In genomic region chr15:101446572-101446971, GRCm38 (mm10) we compare ENCODE assay signal across 20 mouse cellular contexts. TPM values are rescaled to one million over a fixed set of nuclear protein-coding genes. Genes with fewer than 3 reads are reported as not detected.
DNase-seq lines count a peak whose midpoint lies in the region; ATAC-seq and TF ChIP-seq lines count a peak whose summit lies in the region.
"Had no signal": no experiment of that assay in that cellular context is flagged by ENCODE, and none has a peak within 500 bp of the region (broad histone marks: within the 10 kb centered on the region; RNA-seq: fewer than 3 reads in every experiment).

No protein-coding gene starts in this region.

- H3K27ac ChIP-seq in forebrain, embryonic 14.5 days (ENCODE audit: low read depth, low read length) = no peak overlapping the region
- H3K27ac ChIP-seq in forebrain, embryonic 11.5 days (ENCODE audit: low read depth, low read length) = no peak overlapping the region
- no peak overlapping the region for H3K27ac ChIP-seq in heart, embryonic 16.5 days (ENCODE audit: low read length)
- no peak overlapping the region for H3K27ac ChIP-seq in midbrain, postnatal 0 days (ENCODE audit: low read depth, low read length)
- H3K27ac ChIP-seq: embryonic facial prominence, embryonic 13.5 days; forebrain, embryonic 13.5 days; hindbrain, postnatal 0 days; lung, embryonic 15.5 days; stomach, embryonic 15.5 days had no signal

- no peaks in the 10 kb centered on the region for H3K36me3 ChIP-seq in forebrain, embryonic 14.5 days (ENCODE audit: control insufficient read depth, insufficient read depth, low read length)
- no peaks in the 10 kb centered on the region for H3K36me3 ChIP-seq in forebrain, embryonic 11.5 days (ENCODE audit: control insufficient read depth, insufficient read depth, low read length)
- no peaks in the 10 kb centered on the region for H3K36me3 ChIP-seq in heart, embryonic 16.5 days (ENCODE audit: control insufficient read depth, insufficient read depth)
- H3K36me3 ChIP-seq in midbrain, postnatal 0 days (ENCODE audit: insufficient read depth, low read length) = no peaks in the 10 kb centered on the region
- H3K36me3 ChIP-seq: embryonic facial prominence, embryonic 13.5 days; lung, embryonic 15.5 days; stomach, embryonic 15.5 days had no signal

- no peak overlapping the region for H3K4me2 ChIP-seq in forebrain, embryonic 14.5 days (ENCODE audit: low read length)
- no peak overlapping the region for H3K4me2 ChIP-seq in forebrain, embryonic 11.5 days (ENCODE audit: low read depth, low read length, severe bottlenecking)
- H3K4me2 ChIP-seq in heart, embryonic 16.5 days (ENCODE audit: low read depth, low read length) = peak overlapping the region; percentile 6; the same call in 1 of the 2 replicates
- H3K4me2 ChIP-seq in midbrain, postnatal 0 days (ENCODE audit: low read depth, low read length, poor library complexity, severe bottlenecking) = no peak overlapping the region
- H3K4me2 ChIP-seq: embryonic facial prominence, embryonic 13.5 days; forebrain, embryonic 13.5 days; liver, embryonic 11.5 days; lung, embryonic 15.5 days; stomach, embryonic 15.5 days had no signal

- TF ChIP-seq CTCF in midbrain, postnatal 0 days (IDR thresholded peaks at IDR 0.05) = no peak

- no peak for ATAC-seq in forebrain, embryonic 14.5 days
- no peak for ATAC-seq in forebrain, embryonic 11.5 days (replicated peaks; ENCODE audit: low FRiP score)
- no peak for ATAC-seq in heart, embryonic 16.5 days (replicated peaks; ENCODE audit: extremely low read depth, insufficient read depth, low FRiP score)
- no peak for ATAC-seq in midbrain, postnatal 0 days (ENCODE audit: low FRiP score)
- ATAC-seq: forebrain, embryonic 13.5 days; hindbrain, postnatal 0 days had no signal

- peak; percentile 19 for DNase-seq in forebrain, embryonic 14.5 days (ENCODE audit: low spot score)
- no peak for DNase-seq in forebrain, embryonic 11.5 days (ENCODE audit: low spot score)
- DNase-seq in ovary, postnatal 36 days (ENCODE audit: low spot score) = peak; percentile 43
- no peak for DNase-seq in ovary, postnatal 10 days (ENCODE audit: low spot score)
- no peak for DNase-seq in midbrain, postnatal 0 days (ENCODE audit: low spot score)
- DNase-seq in kidney, postnatal 25 days = no peak
- DNase-seq in layer of hippocampus, postnatal 10 days (ENCODE audit: low spot score in 2 of 2) = no peak
- DNase-seq: adrenal gland, postnatal 36 days; kidney, adult 8-10 months; thymus, postnatal 4 days had no signal

- H3K4me1 ChIP-seq in forebrain, embryonic 14.5 days (ENCODE audit: control insufficient read depth, insufficient read depth, low read length) = no peaks in the 10 kb centered on the region
- H3K4me1 ChIP-seq in forebrain, embryonic 11.5 days (replicated peaks; ENCODE audit: control insufficient read depth, insufficient read depth, low read length) = no peaks in the 10 kb centered on the region
- no peaks in the 10 kb centered on the region for H3K4me1 ChIP-seq in heart, embryonic 16.5 days (ENCODE audit: control insufficient read depth, insufficient read depth, low read length)
- H3K4me1 ChIP-seq in midbrain, postnatal 0 days (ENCODE audit: insufficient read depth, low read length) = no peaks in the 10 kb centered on the region
- H3K4me1 ChIP-seq: embryonic facial prominence, embryonic 13.5 days; lung, embryonic 15.5 days; stomach, embryonic 15.5 days had no signal

- WGBS in forebrain, embryonic 14.5 days = 50% methylated on average over 11 of the region's 11 CpGs
- 80% methylated on average over 11 of the region's 11 CpGs for WGBS in forebrain, embryonic 11.5 days
- WGBS in heart, embryonic 16.5 days = 36% methylated on average over 11 of the region's 11 CpGs
- WGBS in midbrain, postnatal 0 days = 60% methylated on average over 11 of the region's 11 CpGs

- H3K9me3 ChIP-seq in forebrain, embryonic 14.5 days (replicated peaks; ENCODE audit: control insufficient read depth, low read length) = no peaks in the 10 kb centered on the region
- no peaks in the 10 kb centered on the region for H3K9me3 ChIP-seq in forebrain, embryonic 11.5 days (ENCODE audit: control insufficient read depth, low read length)
- no peaks in the 10 kb centered on the region for H3K9me3 ChIP-seq in heart, embryonic 16.5 days (replicated peaks; ENCODE audit: control insufficient read depth, low read length)
- no peaks in the 10 kb centered on the region for H3K9me3 ChIP-seq in midbrain, postnatal 0 days (ENCODE audit: low read length)
- H3K9me3 ChIP-seq: embryonic facial prominence, embryonic 13.5 days; forebrain, embryonic 13.5 days; lung, embryonic 15.5 days; stomach, embryonic 15.5 days had no signal

- H3K4me3 ChIP-seq in forebrain, embryonic 14.5 days (ENCODE audit: low read depth, low read length) = no peak overlapping the region
- no peak overlapping the region for H3K4me3 ChIP-seq in forebrain, embryonic 11.5 days (ENCODE audit: low read depth, low read length)
- no peak overlapping the region for H3K4me3 ChIP-seq in heart, embryonic 16.5 days (ENCODE audit: low read length)
- H3K4me3 ChIP-seq in midbrain, postnatal 0 days (ENCODE audit: low read depth, low read length) = no peak overlapping the region
- H3K4me3 ChIP-seq: embryonic facial prominence, embryonic 13.5 days; forebrain, embryonic 13.5 days; lung, embryonic 15.5 days; stomach, embryonic 15.5 days had no signal

- no peaks in the 10 kb centered on the region for H3K27me3 ChIP-seq in forebrain, embryonic 14.5 days (replicated peaks; ENCODE audit: control insufficient read depth, insufficient read depth, low read length)
- no peaks in the 10 kb centered on the region for H3K27me3 ChIP-seq in forebrain, embryonic 11.5 days (ENCODE audit: control insufficient read depth, insufficient read depth, low read length)
- no peaks in the 10 kb centered on the region; the same call in 1 of the 2 replicates for H3K27me3 ChIP-seq in heart, embryonic 16.5 days (ENCODE audit: control insufficient read depth, insufficient read depth, low read length)
- H3K27me3 ChIP-seq in midbrain, postnatal 0 days (ENCODE audit: insufficient read depth, low read length) = no peaks in the 10 kb centered on the region
- H3K27me3 ChIP-seq: embryonic facial prominence, embryonic 13.5 days; forebrain, embryonic 13.5 days; lung, embryonic 15.5 days; stomach, embryonic 15.5 days had no signal

- H3K9ac ChIP-seq in forebrain, embryonic 14.5 days (ENCODE audit: low read length) = no peak overlapping the region
- no peak overlapping the region for H3K9ac ChIP-seq in forebrain, embryonic 11.5 days (ENCODE audit: low read length)
- no peak overlapping the region for H3K9ac ChIP-seq in heart, embryonic 16.5 days (ENCODE audit: low read length)
- H3K9ac ChIP-seq in midbrain, postnatal 0 days (replicated peaks; ENCODE audit: low read length, poor library complexity, severe bottlenecking) = no peak overlapping the region
- H3K9ac ChIP-seq: embryonic facial prominence, embryonic 13.5 days; forebrain, embryonic 13.5 days; lung, embryonic 15.5 days; stomach, embryonic 15.5 days had no signal

RNA-seq across cellular contexts. Expression of gene Krt88, which starts 1.0 kb away (rescaled TPM):
- not detected in 2 replicates for polyA plus RNA-seq in forebrain, embryonic 14.5 days (2014; fragmentation: Nextera tagmentation; extraction: Ambion mirVana)
- not detected in 2 replicates for polyA plus RNA-seq in forebrain, embryonic 11.5 days (2014; fragmentation: Nextera tagmentation; extraction: Ambion mirVana)
- not detected in 2 replicates for polyA plus RNA-seq in heart, embryonic 16.5 days (2015; fragmentation: Nextera tagmentation; extraction: Ambion mirVana)
- not detected in 2 replicates for total RNA-seq in midbrain, postnatal 0 days (2014; rRNA removed)
- polyA plus RNA-seq in midbrain, postnatal 0 days (2015; fragmentation: Nextera tagmentation; extraction: Ambion mirVana) = not detected in 2 replicates
- not detected for total RNA-seq in layer of hippocampus, postnatal 10 days (2021)
- total RNA-seq: adrenal gland, postnatal 36 days; gastrocnemius, postnatal 36 days; hindbrain, postnatal 0 days; layer of hippocampus, adult 18-20 months; left cerebral cortex, postnatal 14 days had no signal
- polyA plus RNA-seq: embryonic facial prominence, embryonic 13.5 days; forebrain, embryonic 13.5 days; liver, embryonic 11.5 days; lung, embryonic 15.5 days had no signal

RNA-seq across cellular contexts. Expression of gene Krt87, which starts 8.0 kb away (rescaled TPM):
- 0.12 TPM in 1 of 2 replicates, not detected in the other for polyA plus RNA-seq in forebrain, embryonic 14.5 days (2014; fragmentation: Nextera tagmentation; extraction: Ambion mirVana)
- 0.12 TPM in 1 of 2 replicates, not detected in the other for polyA plus RNA-seq in forebrain, embryonic 11.5 days (2014; fragmentation: Nextera tagmentation; extraction: Ambion mirVana)
- polyA plus RNA-seq in heart, embryonic 16.5 days (2015; fragmentation: Nextera tagmentation; extraction: Ambion mirVana) = 0.14 TPM in 1 of 2 replicates, not detected in the other
- total RNA-seq in midbrain, postnatal 0 days (2014; rRNA removed) = 0.76 and 1.2 TPM in 2 replicates
- polyA plus RNA-seq in midbrain, postnatal 0 days (2015; fragmentation: Nextera tagmentation; extraction: Ambion mirVana) = 0.76 and 0.84 TPM in 2 replicates
- total RNA-seq in layer of hippocampus, postnatal 10 days (2021) = under 1 TPM; 0.55 to 0.62 TPM
- total RNA-seq: adrenal gland, postnatal 36 days; gastrocnemius, postnatal 36 days had no signal
- polyA plus RNA-seq: forebrain, embryonic 13.5 days; liver, embryonic 11.5 days had no signal

RNA-seq across cellular contexts. Expression of gene Krt81, which starts 17.0 kb away (rescaled TPM):
- polyA plus RNA-seq in forebrain, embryonic 14.5 days (2014; fragmentation: Nextera tagmentation; extraction: Ambion mirVana) = not detected in 2 replicates
- polyA plus RNA-seq in forebrain, embryonic 11.5 days (2014; fragmentation: Nextera tagmentation; extraction: Ambion mirVana) = not detected in 2 replicates
- polyA plus RNA-seq in heart, embryonic 16.5 days (2015; fragmentation: Nextera tagmentation; extraction: Ambion mirVana) = not detected in 2 replicates
- total RNA-seq in midbrain, postnatal 0 days (2014; rRNA removed) = 0.28 and 0.49 TPM in 2 replicates
- 0.17 TPM in 1 of 2 replicates, not detected in the other for polyA plus RNA-seq in midbrain, postnatal 0 days (2015; fragmentation: Nextera tagmentation; extraction: Ambion mirVana)
- not detected for total RNA-seq in layer of hippocampus, postnatal 10 days (2021)
- total RNA-seq: adrenal gland, postnatal 36 days; gastrocnemius, postnatal 36 days; hindbrain, postnatal 0 days; layer of hippocampus, adult 18-20 months; left cerebral cortex, postnatal 14 days had no signal
- polyA plus RNA-seq: embryonic facial prominence, embryonic 13.5 days; forebrain, embryonic 13.5 days; liver, embryonic 11.5 days; lung, embryonic 15.5 days; stomach, embryonic 15.5 days had no signal

RNA-seq across cellular contexts. Expression of gene Krt86, which starts 26.7 kb away (rescaled TPM):
- polyA plus RNA-seq in forebrain, embryonic 14.5 days (2014; fragmentation: Nextera tagmentation; extraction: Ambion mirVana) = not detected in 2 replicates
- polyA plus RNA-seq in forebrain, embryonic 11.5 days (2014; fragmentation: Nextera tagmentation; extraction: Ambion mirVana) = not detected in 2 replicates
- polyA plus RNA-seq in heart, embryonic 16.5 days (2015; fragmentation: Nextera tagmentation; extraction: Ambion mirVana) = not detected in 2 replicates
- 0.38 TPM in 1 of 2 replicates, not detected in the other for total RNA-seq in midbrain, postnatal 0 days (2014; rRNA removed)
- 0.15 and 0.17 TPM in 2 replicates for polyA plus RNA-seq in midbrain, postnatal 0 days (2015; fragmentation: Nextera tagmentation; extraction: Ambion mirVana)
- under 1 TPM in 1 of 2 experiments, not detected in 1; 0.23 TPM for total RNA-seq in layer of hippocampus, postnatal 10 days (2021)
- total RNA-seq: adrenal gland, postnatal 36 days; gastrocnemius, postnatal 36 days; left cerebral cortex, postnatal 14 days had no signal
- polyA plus RNA-seq: embryonic facial prominence, embryonic 13.5 days; forebrain, embryonic 13.5 days; liver, embryonic 11.5 days; lung, embryonic 15.5 days; stomach, embryonic 15.5 days had no signal

RNA-seq across cellular contexts. Expression of gene Krt7, which starts 35.7 kb away (rescaled TPM):
- 0.66 and 0.75 TPM in 2 replicates for polyA plus RNA-seq in forebrain, embryonic 14.5 days (2014; fragmentation: Nextera tagmentation; extraction: Ambion mirVana)
- 6.8 and 9.3 TPM in 2 replicates for polyA plus RNA-seq in forebrain, embryonic 11.5 days (2014; fragmentation: Nextera tagmentation; extraction: Ambion mirVana)
- 19.6 and 28.9 TPM in 2 replicates for polyA plus RNA-seq in heart, embryonic 16.5 days (2015; fragmentation: Nextera tagmentation; extraction: Ambion mirVana)
- 0.49 and 0.52 TPM in 2 replicates for total RNA-seq in midbrain, postnatal 0 days (2014; rRNA removed)
- polyA plus RNA-seq in midbrain, postnatal 0 days (2015; fragmentation: Nextera tagmentation; extraction: Ambion mirVana) = 0.20 and 0.82 TPM in 2 replicates
- total RNA-seq in layer of hippocampus, postnatal 10 days (2021) = not detected
- total RNA-seq: layer of hippocampus, adult 18-20 months had no signal

Comparison
In these comparisons a context has a peak if more than half of its experiments do, and no peak if none do; other contexts are left out.
1. DNase-seq: peak in forebrain, embryonic 14.5 days (single experiment) and ovary, postnatal 36 days (single experiment); none in forebrain, embryonic 11.5 days (single experiment), ovary, postnatal 10 days (single experiment), midbrain, postnatal 0 days (single experiment), kidney, postnatal 25 days (0 of 2) and layer of hippocampus, postnatal 10 days (0 of 2).